Mouse (Mus musculus): Measurements from ENCODE around the gene Slc16a11. TPM values are rescaled to one million over a fixed set of nuclear protein-coding genes. Genes with fewer than 3 reads are reported as not detected.

Gene Slc16a11
- total and polyA plus RNA-seq, 2 experiments from 2014 or later: 12.9 to 23.7 TPM

DNA sequence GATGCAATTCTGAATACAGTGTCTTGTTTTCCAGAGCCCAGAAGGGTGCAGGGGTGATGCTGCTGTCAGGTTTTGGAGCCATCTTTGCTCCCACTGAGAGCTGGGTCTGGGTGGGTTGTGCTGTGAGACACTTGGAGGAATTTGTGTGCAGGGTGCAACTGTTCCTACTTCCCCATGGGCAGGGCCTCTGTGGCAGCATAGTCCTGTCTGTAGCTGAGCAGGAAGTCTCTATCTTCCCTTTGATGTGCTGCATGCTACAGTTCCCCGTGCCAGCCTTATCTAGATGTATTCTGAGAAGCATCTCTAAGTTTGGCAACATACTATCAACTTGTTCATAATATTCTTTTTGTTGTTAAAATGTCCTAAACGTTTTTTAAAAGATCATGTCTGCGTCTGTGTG lies 52.7 kb downstream of the Slc16a11 start:
- Histone ChIP-seq H3K36me3 (ENCODE audit: insufficient read depth, low read length) (no peaks in the 10 kb centered on the region), H3K27ac (no peak overlapping the region), H3K9ac (replicated peaks; ENCODE audit: low read length) (no peak overlapping the region), H3K27me3 (ENCODE audit: insufficient read depth, low read length) (no peaks in the 10 kb centered on the region), H3K4me1 (ENCODE audit: insufficient read depth, low read length) (no peaks in the 10 kb centered on the region), H3K9me3 (ENCODE audit: low read length) (0 out of 2 replicates have a peak, but pooled peaks cover 2% of the 10 kb centered on the region), H3K4me3 (ENCODE audit: low read length) (no peak overlapping the region), H3K4me2 (ENCODE audit: low read depth, low read length) (no peak overlapping the region)
- 65% methylated on average over 3 of the region's 3 CpGs for WGBS
- TF ChIP-seq CTCF (IDR thresholded peaks at IDR 0.05; ENCODE audit: low read depth): no peak
- DNase-seq (ENCODE audit: low spot score): no peak
- ATAC-seq: no peak

DNA sequence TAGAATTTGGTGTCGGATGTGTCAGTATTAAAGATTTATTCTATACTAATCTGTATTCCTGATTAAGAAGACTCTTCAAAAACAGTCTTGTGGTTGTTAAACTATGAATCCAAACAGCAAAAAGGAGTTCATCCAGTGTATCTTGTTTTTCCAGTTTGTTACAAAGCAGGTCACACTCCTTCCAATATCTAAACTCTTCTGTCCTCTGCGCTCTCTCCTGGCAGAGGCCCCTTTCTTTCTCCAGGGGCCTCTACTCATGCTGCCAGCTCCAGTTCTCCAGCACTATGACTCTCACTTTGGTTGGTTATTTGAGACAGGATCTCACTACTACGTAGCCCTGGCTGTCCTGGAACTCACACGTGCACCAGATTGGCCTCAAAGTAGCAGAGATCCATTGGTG lies 53.3 kb downstream of the Slc16a11 start:
- no peaks in the 10 kb centered on the region for H3K27me3 ChIP-seq (ENCODE audit: insufficient read depth, low read length)
- no peak overlapping the region for H3K4me2 ChIP-seq (ENCODE audit: low read depth, low read length)
- ATAC-seq: no peak

More for the DNA sequence above, 53.3 kb downstream of the Slc16a11 start:
- no peaks in the 10 kb centered on the region for H3K4me1 ChIP-seq (ENCODE audit: insufficient read depth, low read length)
- no peak overlapping the region for H3K4me3 ChIP-seq (ENCODE audit: low read length)
- no peak overlapping the region for H3K27ac ChIP-seq
- no peak for TF ChIP-seq CTCF (IDR thresholded peaks at IDR 0.05; ENCODE audit: low read depth)
- DNase-seq (ENCODE audit: low spot score): no peak
- H3K36me3 ChIP-seq (ENCODE audit: insufficient read depth, low read length): no peaks in the 10 kb centered on the region
- H3K9me3 ChIP-seq (ENCODE audit: low read length): 0 out of 2 replicates have a peak, but pooled peaks cover 2% of the 10 kb centered on the region
- 76% methylated on average over 4 of the region's 4 CpGs for WGBS
- H3K9ac ChIP-seq (replicated peaks; ENCODE audit: low read length): no peak overlapping the region

MicroRNAs encoded within 50 kb of the gene (microRNA counts, 519-probe panel; counts per million panel counts)
- microRNA mmu-miR-195 (not detected), microRNA mmu-miR-497 (1,999 counts per million, percentile 28 among the panel's probes with 10 or more counts)

Small RNA genes lying within 50 kb of the gene (microRNA-seq; reads per million reads assigned to microRNA genes)
- gene Mir195a (1,844 to 2,298 reads per million in 2 experiments), gene Mir497 (0 reads per million in 2 experiments), gene Mir497b (0 reads per million in 2 experiments)

Other genes starting within 250 kb of the Slc16a11 start
- gene Cldn7, start 248.0 kb upstream of the Slc16a11 start, total RNA-seq (2014; rRNA removed): not detected in 2 replicates
- 0.18 and 0.19 TPM in 2 replicates for gene Cldn7, start 248.0 kb upstream of the Slc16a11 start, polyA plus RNA-seq (2015; fragmentation: Nextera tagmentation; extraction: Ambion mirVana)
- gene Ctdnep1, start 231.6 kb upstream of the Slc16a11 start, total RNA-seq (2014; rRNA removed): 37.7 and 40.9 TPM in 2 replicates
- 24.7 and 25.0 TPM in 2 replicates for gene Ctdnep1, start 231.6 kb upstream of the Slc16a11 start, polyA plus RNA-seq (2015; fragmentation: Nextera tagmentation; extraction: Ambion mirVana)
- gene Elp5, start 230.2 kb upstream of the Slc16a11 start, total RNA-seq (2014; rRNA removed): 137 and 147 TPM in 2 replicates
- gene Elp5, start 230.2 kb upstream of the Slc16a11 start, polyA plus RNA-seq (2015; fragmentation: Nextera tagmentation; extraction: Ambion mirVana): 168 and 170 TPM in 2 replicates
- 175 and 209 TPM in 2 replicates for gene Gabarap, start 221.6 kb upstream of the Slc16a11 start, total RNA-seq (2014; rRNA removed)
- gene Gabarap, start 221.6 kb upstream of the Slc16a11 start, polyA plus RNA-seq (2015; fragmentation: Nextera tagmentation; extraction: Ambion mirVana): 548 and 563 TPM in 2 replicates
- gene Phf23, start 217.0 kb upstream of the Slc16a11 start, total RNA-seq (2014; rRNA removed): 34.3 and 47.9 TPM in 2 replicates
- gene Phf23, start 217.0 kb upstream of the Slc16a11 start, polyA plus RNA-seq (2015; fragmentation: Nextera tagmentation; extraction: Ambion mirVana): 44.0 and 46.0 TPM in 2 replicates
- gene Dvl2, start 212.2 kb upstream of the Slc16a11 start, total RNA-seq (2014; rRNA removed): 20.9 and 37.3 TPM in 2 replicates
- gene Dvl2, start 212.2 kb upstream of the Slc16a11 start, polyA plus RNA-seq (2015; fragmentation: Nextera tagmentation; extraction: Ambion mirVana): 18.1 and 19.3 TPM in 2 replicates
- 44.4 and 47.2 TPM in 2 replicates for gene Acadvl, start 197.3 kb upstream of the Slc16a11 start, total RNA-seq (2014; rRNA removed)
- 65.2 and 75.2 TPM in 2 replicates for gene Acadvl, start 197.3 kb upstream of the Slc16a11 start, polyA plus RNA-seq (2015; fragmentation: Nextera tagmentation; extraction: Ambion mirVana)
- gene Dlg4, start 195.8 kb upstream of the Slc16a11 start, total RNA-seq (2014; rRNA removed): 209 and 225 TPM in 2 replicates
- 18.8 and 22.4 TPM in 2 replicates for gene Dlg4, start 195.8 kb upstream of the Slc16a11 start, polyA plus RNA-seq (2015; fragmentation: Nextera tagmentation; extraction: Ambion mirVana)
- 2.3 and 2.8 TPM in 2 replicates for gene Asgr1, start 158.7 kb upstream of the Slc16a11 start, total RNA-seq (2014; rRNA removed)
- gene Asgr1, start 158.7 kb upstream of the Slc16a11 start, polyA plus RNA-seq (2015; fragmentation: Nextera tagmentation; extraction: Ambion mirVana): 3.7 TPM in 2 replicates
- not detected in 2 replicates for gene Asgr2, start 120.1 kb upstream of the Slc16a11 start, total RNA-seq (2014; rRNA removed)
- gene Asgr2, start 120.1 kb upstream of the Slc16a11 start, polyA plus RNA-seq (2015; fragmentation: Nextera tagmentation; extraction: Ambion mirVana): not detected in 2 replicates
- not detected in 2 replicates for gene Mgl2, start 82.4 kb upstream of the Slc16a11 start, total RNA-seq (2014; rRNA removed)
- gene Mgl2, start 82.4 kb upstream of the Slc16a11 start, polyA plus RNA-seq (2015; fragmentation: Nextera tagmentation; extraction: Ambion mirVana): 1.1 and 1.6 TPM in 2 replicates
- gene Clec10a, start 56.6 kb upstream of the Slc16a11 start, total RNA-seq (2014; rRNA removed): 1.7 TPM in 1 of 2 replicates, not detected in the other
- gene Clec10a, start 56.6 kb upstream of the Slc16a11 start, polyA plus RNA-seq (2015; fragmentation: Nextera tagmentation; extraction: Ambion mirVana): 1.3 and 1.6 TPM in 2 replicates
- gene Slc16a13, start 8.3 kb downstream of the Slc16a11 start, total RNA-seq (2014; rRNA removed): 15.3 and 17.2 TPM in 2 replicates
- gene Slc16a13, start 8.3 kb downstream of the Slc16a11 start, polyA plus RNA-seq (2015; fragmentation: Nextera tagmentation; extraction: Ambion mirVana): 9.4 and 10.8 TPM in 2 replicates
- 4.9 and 5.0 TPM in 2 replicates for gene Bcl6b, start 17.0 kb downstream of the Slc16a11 start, total RNA-seq (2014; rRNA removed)
- 2.4 and 2.7 TPM in 2 replicates for gene Bcl6b, start 17.0 kb downstream of the Slc16a11 start, polyA plus RNA-seq (2015; fragmentation: Nextera tagmentation; extraction: Ambion mirVana)
- 61.6 and 96.0 TPM in 2 replicates for gene 0610010K14Rik, start 25.2 kb downstream of the Slc16a11 start, total RNA-seq (2014; rRNA removed)
- 172 and 185 TPM in 2 replicates for gene 0610010K14Rik, start 25.2 kb downstream of the Slc16a11 start, polyA plus RNA-seq (2015; fragmentation: Nextera tagmentation; extraction: Ambion mirVana)
- 1.9 and 2.8 TPM in 2 replicates for gene Gm21988, start 27.1 kb downstream of the Slc16a11 start, total RNA-seq (2014; rRNA removed)
- gene Gm21988, start 27.1 kb downstream of the Slc16a11 start, polyA plus RNA-seq (2015; fragmentation: Nextera tagmentation; extraction: Ambion mirVana): 14.2 and 15.2 TPM in 2 replicates
- gene Rnasek, start 27.1 kb downstream of the Slc16a11 start, total RNA-seq (2014; rRNA removed): 85.4 and 88.6 TPM in 2 replicates
- gene Rnasek, start 27.1 kb downstream of the Slc16a11 start, polyA plus RNA-seq (2015; fragmentation: Nextera tagmentation; extraction: Ambion mirVana): 597 and 610 TPM in 2 replicates
- gene Alox12, start 42.6 kb downstream of the Slc16a11 start, total RNA-seq (2014; rRNA removed): 0.16 and 0.36 TPM in 2 replicates
- 0.32 and 0.49 TPM in 2 replicates for gene Alox12, start 42.6 kb downstream of the Slc16a11 start, polyA plus RNA-seq (2015; fragmentation: Nextera tagmentation; extraction: Ambion mirVana)
- gene Alox12e, start 109.9 kb downstream of the Slc16a11 start, total RNA-seq (2014; rRNA removed): not detected in 2 replicates
- 0.08 and 0.09 TPM in 2 replicates for gene Alox12e, start 109.9 kb downstream of the Slc16a11 start, polyA plus RNA-seq (2015; fragmentation: Nextera tagmentation; extraction: Ambion mirVana)
- gene Alox15, start 139.3 kb downstream of the Slc16a11 start, total RNA-seq (2014; rRNA removed): not detected in 2 replicates
- gene Alox15, start 139.3 kb downstream of the Slc16a11 start, polyA plus RNA-seq (2015; fragmentation: Nextera tagmentation; extraction: Ambion mirVana): 0.09 TPM in 1 of 2 replicates, not detected in the other
- gene Pelp1, start 197.3 kb downstream of the Slc16a11 start, total RNA-seq (2014; rRNA removed): 33.7 and 57.5 TPM in 2 replicates
- gene Pelp1, start 197.3 kb downstream of the Slc16a11 start, polyA plus RNA-seq (2015; fragmentation: Nextera tagmentation; extraction: Ambion mirVana): 23.6 and 25.5 TPM in 2 replicates
- 83.3 and 106 TPM in 2 replicates for gene Arrb2, start 219.9 kb downstream of the Slc16a11 start, total RNA-seq (2014; rRNA removed)
- 51.9 and 56.3 TPM in 2 replicates for gene Arrb2, start 219.9 kb downstream of the Slc16a11 start, polyA plus RNA-seq (2015; fragmentation: Nextera tagmentation; extraction: Ambion mirVana)
- gene Med11, start 239.2 kb downstream of the Slc16a11 start, total RNA-seq (2014; rRNA removed): 22.9 and 23.7 TPM in 2 replicates
- gene Med11, start 239.2 kb downstream of the Slc16a11 start, polyA plus RNA-seq (2015; fragmentation: Nextera tagmentation; extraction: Ambion mirVana): 29.3 and 30.5 TPM in 2 replicates
- 0.11 and 1.2 TPM in 2 replicates for gene Zmynd15, start 246.7 kb downstream of the Slc16a11 start, total RNA-seq (2014; rRNA removed)
- 0.39 and 0.96 TPM in 2 replicates for gene Zmynd15, start 246.7 kb downstream of the Slc16a11 start, polyA plus RNA-seq (2015; fragmentation: Nextera tagmentation; extraction: Ambion mirVana)
- gene Cxcl16, start 247.2 kb downstream of the Slc16a11 start, total RNA-seq (2014; rRNA removed): 2.8 and 3.3 TPM in 2 replicates
- 3.4 and 4.1 TPM in 2 replicates for gene Cxcl16, start 247.2 kb downstream of the Slc16a11 start, polyA plus RNA-seq (2015; fragmentation: Nextera tagmentation; extraction: Ambion mirVana)

Data from hindbrain, postnatal 0 days (tissue).